Mouse (Mus musculus) activated CD4-positive, CD25-positive, alpha-beta regulatory T cell (primary cell): ENCODE data around the gene Krt14. TPM values are rescaled to one million over a fixed set of nuclear protein-coding genes. Genes with fewer than 3 reads are reported as not detected.

Experiments used
- polyA plus RNA-seq, 2 experiments: library from polyadenylated mRNA; unstranded; fragments of 100-300 nt; shearing (Covaris generic); gene quantifications; one replicate each; pipeline ENCODE4 v1.2.1; 2017

Krt14 gene
- polyA plus RNA-seq, result under 1 TPM in 1 of 2 experiments, not detected in 1; 0.15 TPM

GRCm38 (mm10) chr11:100207498-100207897, at the start of gene Krt14:
Gene Krt14 (minus strand): TSS chr11:100207548.

GRCm38 (mm10) chr11:100248852-100249465, 41.6 kb upstream of the Krt14 start, which contains the start of gene Krt16:
Gene Krt16 (minus strand): TSS chr11:100248902.

GRCm38 (mm10) chr11:100192992-100193391, 14.4 kb downstream of the Krt14 start, which contains the start of gene Krt9:
Gene Krt9 (minus strand): TSS chr11:100193246.

Other genes with a start within 250 kb of the Krt14 start
- gene Krtap29-1, start 228.5 kb downstream of the Krt14 start, polyA plus RNA-seq, result not detected
- gene Krtap16-1, start 221.0 kb downstream of the Krt14 start, polyA plus RNA-seq, result not detected
- gene Krtap17-1, start 213.6 kb downstream of the Krt14 start, polyA plus RNA-seq, result not detected
- gene Krt33a, start 191.3 kb downstream of the Krt14 start, polyA plus RNA-seq, result under 1 TPM in 1 of 2 experiments, not detected in 1; 0.23 TPM
- gene Krt33b, start 177.7 kb downstream of the Krt14 start, polyA plus RNA-seq, result not detected
- gene Krt34, start 166.0 kb downstream of the Krt14 start, polyA plus RNA-seq, result not detected
- gene Krt31, start 157.0 kb downstream of the Krt14 start, polyA plus RNA-seq, result under 1 TPM in 1 of 2 experiments, not detected in 1; 0.15 TPM
- gene Krt32, start 119.3 kb downstream of the Krt14 start, polyA plus RNA-seq, result not detected
- gene Krt35, start 111.3 kb downstream of the Krt14 start, polyA plus RNA-seq, result not detected
- not detected for gene Krt36, start 101.9 kb downstream of the Krt14 start, polyA plus RNA-seq
- gene Krt13, start 86.0 kb downstream of the Krt14 start, polyA plus RNA-seq, result not detected
- not detected for gene Krt15, start 71.6 kb downstream of the Krt14 start, polyA plus RNA-seq
- gene Krt19, start 58.9 kb downstream of the Krt14 start, polyA plus RNA-seq, result under 1 TPM in 1 of 2 experiments, not detected in 1; 0.28 TPM
- gene Krt9, start 14.3 kb downstream of the Krt14 start, polyA plus RNA-seq, result under 1 TPM in 1 of 2 experiments, not detected in 1; 0.06 TPM
- under 1 TPM in 1 of 2 experiments, not detected in 1; 0.27 TPM for gene Krt16, start 41.4 kb upstream of the Krt14 start, polyA plus RNA-seq
- under 1 TPM in 1 of 2 experiments, not detected in 1; 0.31 TPM for gene Krt17, start 53.5 kb upstream of the Krt14 start, polyA plus RNA-seq
- gene Krt42, start 62.3 kb upstream of the Krt14 start, polyA plus RNA-seq, result not detected
- 1,000 to 10,000 TPM; 1,912 to 1,976 TPM for gene Eif1, start 112.3 kb upstream of the Krt14 start, polyA plus RNA-seq
- gene Gast, start 126.9 kb upstream of the Krt14 start, polyA plus RNA-seq, result not detected
- gene Hap1, start 148.6 kb upstream of the Krt14 start, polyA plus RNA-seq, result 1 to 10 TPM in 1 of 2 experiments, under 1 TPM in 1; 0.79 to 1.9 TPM
- 1 to 10 TPM; 2.8 to 10.0 TPM for gene Jup, start 190.2 kb upstream of the Krt14 start, polyA plus RNA-seq
- gene P3h4, start 207.3 kb upstream of the Krt14 start, polyA plus RNA-seq, result not detected
- under 1 TPM; 0.12 to 0.48 TPM for gene Fkbp10, start 208.1 kb upstream of the Krt14 start, polyA plus RNA-seq
- gene Nt5c3b, start 234.3 kb upstream of the Krt14 start, polyA plus RNA-seq, result 100 to 1,000 TPM; 134 to 173 TPM
- gene Klhl10, start 234.4 kb upstream of the Krt14 start, polyA plus RNA-seq, result under 1 TPM; 0.33 to 0.48 TPM